Mouse (Mus musculus): ENCODE data around the gene Nudcd2. TPM values are rescaled to one million over a fixed set of nuclear protein-coding genes. Genes with fewer than 3 reads are reported as not detected.
A peak's percentile ranks its signal among the peaks of the same experiment; 100 is the strongest.

Nudcd2 gene
- total RNA-seq, 2 experiments from 2014 or later: 23.1 to 29.9 TPM

GRCm38 (mm10) chr11:40754664-40755107 lies 21.2 kb downstream of the Nudcd2 start:
- peak in 1 of 2 experiments; percentile 4 for DNase-seq (ENCODE audit: low spot score in 2 of 2)

- DNase-seq (ENCODE audit: low spot score in 2 of 2): peak; percentile 79 to 81
These were observed 21.7 kb downstream of the Nudcd2 start, which contains the start of gene Ccng1 for GRCm38 (mm10) chr11:40755109-40755627. Ccng1 (minus strand) TSS chr11:40755311.

- DNase-seq (ENCODE audit: low spot score in 2 of 2): no peak
These were observed 22.5 kb downstream of the Nudcd2 start for GRCm38 (mm10) chr11:40755968-40756367.

- DNase-seq (ENCODE audit: low spot score in 2 of 2): no peak
These were observed 26.4 kb downstream of the Nudcd2 start for GRCm38 (mm10) chr11:40759896-40760295.

- DNase-seq (ENCODE audit: low spot score in 2 of 2): no peak
These were observed 29.9 kb downstream of the Nudcd2 start for GRCm38 (mm10) chr11:40763395-40763794.

- DNase-seq (ENCODE audit: low spot score in 2 of 2): no peak
These were observed 31.2 kb downstream of the Nudcd2 start for GRCm38 (mm10) chr11:40764690-40765089.

GRCm38 (mm10) chr11:40775315-40776269 lies 42.1 kb downstream of the Nudcd2 start:
- peak in 1 of 2 experiments; percentile 8 for DNase-seq (ENCODE audit: low spot score in 2 of 2)

- DNase-seq (ENCODE audit: low spot score in 2 of 2): no peak
These were observed 48.4 kb downstream of the Nudcd2 start for GRCm38 (mm10) chr11:40781857-40782256.

GRCm38 (mm10) chr11:40783346-40783745 lies 49.9 kb downstream of the Nudcd2 start:
- no peak for DNase-seq (ENCODE audit: low spot score in 2 of 2)

- no peak for DNase-seq (ENCODE audit: low spot score in 2 of 2)
These were observed 50.9 kb downstream of the Nudcd2 start for GRCm38 (mm10) chr11:40784326-40784725.

- DNase-seq (ENCODE audit: low spot score in 2 of 2): no peak
These were observed 53.4 kb downstream of the Nudcd2 start for GRCm38 (mm10) chr11:40786900-40787299.

Other genes starting within 250 kb of the Nudcd2 start
- gene Mat2b, start 38.5 kb upstream of the Nudcd2 start, total RNA-seq (2021): 10 to 100 TPM; 65.5 to 68.3 TPM
- under 1 TPM; 0.58 to 0.60 TPM for gene Hmmr, start 245 bp upstream of the Nudcd2 start, total RNA-seq (2021)
- gene Ccng1, start 21.6 kb downstream of the Nudcd2 start, total RNA-seq (2021): 10 to 100 TPM; 77.7 to 88.9 TPM